Mouse (Mus musculus): Measurements from ENCODE around the gene Ampd3. TPM values are rescaled to one million over a fixed set of nuclear protein-coding genes. Genes with fewer than 3 reads are reported as not detected.

Ampd3 gene
- polyA plus RNA-seq, 1 experiment from 2014 or later: 0.95 TPM

- H3K4me3 ChIP-seq: no peak overlapping the region
- H3K4me1 ChIP-seq: peaks cover 25% of the 10 kb centered on the region
- no peak overlapping the region; the same call in 1 of the 2 replicates for H3K27ac ChIP-seq (replicated peaks)
- no peaks in the 10 kb centered on the region for H3K36me3 ChIP-seq
- 91% methylated on average over 1 of the region's 1 CpGs for WGBS
- no peak for DNase-seq (ENCODE audit: low spot score)
- peaks cover 36% of the 10 kb centered on the region for H3K27me3 ChIP-seq (ENCODE audit: low read depth, poor library complexity, severe bottlenecking)
- no peaks in the 10 kb centered on the region for H3K9me3 ChIP-seq (replicated peaks)
These were observed 6.1 kb downstream of the Ampd3 start for GRCm38 (mm10) chr7:110774077-110774476.

GRCm38 (mm10) chr7:110774674-110775073, 6.7 kb downstream of the Ampd3 start:
- Histone ChIP-seq H3K27me3 (ENCODE audit: low read depth, poor library complexity, severe bottlenecking) (peaks cover 30% of the 10 kb centered on the region), H3K36me3 (no peaks in the 10 kb centered on the region), H3K4me3 (no peak overlapping the region), H3K9me3 (replicated peaks) (no peaks in the 10 kb centered on the region), H3K4me1 (peaks cover 21% of the 10 kb centered on the region), H3K27ac (replicated peaks) (no peak overlapping the region)
- no peak for DNase-seq (ENCODE audit: low spot score)
- 87% methylated on average over 8 of the region's 8 CpGs for WGBS

GRCm38 (mm10) chr7:110777146-110778001, 9.4 kb downstream of the Ampd3 start:
- 84% methylated on average over 18 of the region's 18 CpGs for WGBS
- Histone ChIP-seq H3K4me3 (no peak overlapping the region), H3K36me3 (no peaks in the 10 kb centered on the region), H3K27me3 (ENCODE audit: low read depth, poor library complexity, severe bottlenecking) (peaks cover 5% of the 10 kb centered on the region; the same call in 1 of the 2 replicates), H3K9me3 (replicated peaks) (no peaks in the 10 kb centered on the region), H3K4me1 (peaks cover 23% of the 10 kb centered on the region), H3K27ac (replicated peaks) (peak overlapping the region; percentile 28; the same call in 1 of the 2 replicates)
- no peak for DNase-seq (ENCODE audit: low spot score)

GRCm38 (mm10) chr7:110778933-110779332, 10.9 kb downstream of the Ampd3 start:
- Histone ChIP-seq H3K27ac (replicated peaks) (no peak overlapping the region), H3K4me1 (peaks cover 22% of the 10 kb centered on the region), H3K9me3 (replicated peaks) (no peaks in the 10 kb centered on the region), H3K27me3 (ENCODE audit: low read depth, poor library complexity, severe bottlenecking) (no peaks in the 10 kb centered on the region; the same call in 1 of the 2 replicates), H3K36me3 (no peaks in the 10 kb centered on the region), H3K4me3 (no peak overlapping the region)
- 93% methylated on average over 7 of the region's 7 CpGs for WGBS
- no peak for DNase-seq (ENCODE audit: low spot score)

GRCm38 (mm10) chr7:110779605-110780111, 11.7 kb downstream of the Ampd3 start:
- no peaks in the 10 kb centered on the region for H3K9me3 ChIP-seq (replicated peaks)
- DNase-seq (ENCODE audit: low spot score): no peak
- H3K4me3 ChIP-seq: no peak overlapping the region
- H3K36me3 ChIP-seq: no peaks in the 10 kb centered on the region
- H3K27me3 ChIP-seq (ENCODE audit: low read depth, poor library complexity, severe bottlenecking): no peaks in the 10 kb centered on the region; the same call in 1 of the 2 replicates
- peaks cover 22% of the 10 kb centered on the region for H3K4me1 ChIP-seq
- WGBS: 89% methylated on average over 8 of the region's 8 CpGs
- H3K27ac ChIP-seq (replicated peaks): no peak overlapping the region

- no peaks in the 10 kb centered on the region for H3K9me3 ChIP-seq (replicated peaks)
- DNase-seq (ENCODE audit: low spot score): no peak
- H3K4me3 ChIP-seq: no peak overlapping the region
- H3K27ac ChIP-seq (replicated peaks): no peak overlapping the region
- peaks cover 22% of the 10 kb centered on the region for H3K4me1 ChIP-seq
- no peaks in the 10 kb centered on the region for H3K36me3 ChIP-seq
- no peaks in the 10 kb centered on the region; the same call in 1 of the 2 replicates for H3K27me3 ChIP-seq (ENCODE audit: low read depth, poor library complexity, severe bottlenecking)
- 90% methylated on average over 4 of the region's 4 CpGs for WGBS
These were observed 12.5 kb downstream of the Ampd3 start for GRCm38 (mm10) chr7:110780520-110780919.

GRCm38 (mm10) chr7:110781231-110781711, 13.3 kb downstream of the Ampd3 start:
- no peaks in the 10 kb centered on the region for H3K9me3 ChIP-seq (replicated peaks)
- H3K36me3 ChIP-seq: no peaks in the 10 kb centered on the region
- WGBS: 66% methylated on average over 2 of the region's 2 CpGs
- no peaks in the 10 kb centered on the region; the same call in 1 of the 2 replicates for H3K27me3 ChIP-seq (ENCODE audit: low read depth, poor library complexity, severe bottlenecking)
- peaks cover 29% of the 10 kb centered on the region for H3K4me1 ChIP-seq
- no peak overlapping the region for H3K4me3 ChIP-seq
- DNase-seq (ENCODE audit: low spot score): no peak
- no peak overlapping the region for H3K27ac ChIP-seq (replicated peaks)

GRCm38 (mm10) chr7:110782135-110782534, 14.1 kb downstream of the Ampd3 start:
- no peak for DNase-seq (ENCODE audit: low spot score)
- Histone ChIP-seq H3K4me3 (no peak overlapping the region), H3K36me3 (no peaks in the 10 kb centered on the region), H3K27ac (replicated peaks) (no peak overlapping the region), H3K9me3 (replicated peaks) (no peaks in the 10 kb centered on the region), H3K27me3 (ENCODE audit: low read depth, poor library complexity, severe bottlenecking) (no peaks in the 10 kb centered on the region), H3K4me1 (peaks cover 21% of the 10 kb centered on the region)
- 78% methylated on average over 7 of the region's 7 CpGs for WGBS

- peaks cover 15% of the 10 kb centered on the region for H3K4me1 ChIP-seq
- no peaks in the 10 kb centered on the region for H3K9me3 ChIP-seq (replicated peaks)
- no peak for DNase-seq (ENCODE audit: low spot score)
- H3K27me3 ChIP-seq (ENCODE audit: low read depth, poor library complexity, severe bottlenecking): no peaks in the 10 kb centered on the region
- H3K4me3 ChIP-seq: no peak overlapping the region
- H3K27ac ChIP-seq (replicated peaks): no peak overlapping the region
- WGBS: 57% methylated on average over 10 of the region's 10 CpGs
- no peaks in the 10 kb centered on the region for H3K36me3 ChIP-seq
These were observed 15.0 kb downstream of the Ampd3 start for GRCm38 (mm10) chr7:110782845-110783478.

- DNase-seq (ENCODE audit: low spot score): no peak
- WGBS: 82% methylated on average over 8 of the region's 8 CpGs
- no peaks in the 10 kb centered on the region for H3K36me3 ChIP-seq
- H3K27ac ChIP-seq (replicated peaks): no peak overlapping the region
- peaks cover 15% of the 10 kb centered on the region for H3K4me1 ChIP-seq
- no peaks in the 10 kb centered on the region for H3K9me3 ChIP-seq (replicated peaks)
- H3K4me3 ChIP-seq: no peak overlapping the region
- no peaks in the 10 kb centered on the region for H3K27me3 ChIP-seq (ENCODE audit: low read depth, poor library complexity, severe bottlenecking)
These were observed 17.0 kb downstream of the Ampd3 start for GRCm38 (mm10) chr7:110784965-110785364.

GRCm38 (mm10) chr7:110785741-110786146, 17.7 kb downstream of the Ampd3 start:
- no peak overlapping the region for H3K27ac ChIP-seq (replicated peaks)
- no peaks in the 10 kb centered on the region for H3K9me3 ChIP-seq (replicated peaks)
- H3K4me1 ChIP-seq: peaks cover 15% of the 10 kb centered on the region
- no peak overlapping the region for H3K4me3 ChIP-seq
- DNase-seq (ENCODE audit: low spot score): no peak
- WGBS: 67% methylated on average over 3 of the region's 3 CpGs
- no peaks in the 10 kb centered on the region for H3K27me3 ChIP-seq (ENCODE audit: low read depth, poor library complexity, severe bottlenecking)
- no peaks in the 10 kb centered on the region for H3K36me3 ChIP-seq

GRCm38 (mm10) chr7:110787310-110787709, 19.3 kb downstream of the Ampd3 start:
- H3K4me1 ChIP-seq: peaks cover 12% of the 10 kb centered on the region

More at GRCm38 (mm10) chr7:110787310-110787709, 19.3 kb downstream of the Ampd3 start:
- no peaks in the 10 kb centered on the region for H3K9me3 ChIP-seq (replicated peaks)
- H3K27ac ChIP-seq (replicated peaks): no peak overlapping the region
- no peak overlapping the region for H3K4me3 ChIP-seq
- DNase-seq (ENCODE audit: low spot score): no peak
- no peaks in the 10 kb centered on the region for H3K27me3 ChIP-seq (ENCODE audit: low read depth, poor library complexity, severe bottlenecking)
- H3K36me3 ChIP-seq: no peaks in the 10 kb centered on the region
- WGBS: 83% methylated on average over 6 of the region's 6 CpGs

Measured in midbrain, embryonic 10.5 days (tissue).